Mouse (Mus musculus): Measurements from ENCODE around the gene St3gal5. TPM values are rescaled to one million over a fixed set of nuclear protein-coding genes. Genes with fewer than 3 reads are reported as not detected.
A peak's percentile ranks its signal among the peaks of the same experiment; 100 is the strongest.
"Not testable (repeated sequence)": the region's sequence is repeated elsewhere in the genome, so short reads cannot be mapped to it uniquely, and the experiment has no call there.

Gene St3gal5
- total RNA-seq, 2 experiments from 2014 or later = 162 to 163 TPM

- Histone ChIP-seq H3K4me3 (no peak overlapping the region), H3K27ac (peak overlapping the region; percentile 8; the same call in 1 of the 2 replicates)
- intact Hi-C loops (cut with DNase I) = no loop called here
- TF ChIP-seq CTCF (IDR thresholded peaks at IDR 0.05) = no peak
- no peak for DNase-seq (ENCODE audit: extremely low spot score in 1 of 2, low spot score in 2 of 2)
These were observed 42.3 kb downstream of the St3gal5 start for GRCm38 (mm10) chr6:72139508-72140193.

GRCm38 (mm10) chr6:72140371-72140770 is 43.0 kb downstream of the St3gal5 start:
- no peak overlapping the region; the same call in 1 of the 2 replicates for H3K27ac ChIP-seq
- no peak for TF ChIP-seq CTCF (IDR thresholded peaks at IDR 0.05)
- no peak overlapping the region for H3K4me3 ChIP-seq
- DNase-seq (ENCODE audit: extremely low spot score in 1 of 2, low spot score in 2 of 2) = no peak
- intact Hi-C loops (cut with DNase I) = no loop called here

- Histone ChIP-seq H3K4me3 (no peak overlapping the region), H3K27ac (no peak overlapping the region)
- no peak for DNase-seq (ENCODE audit: extremely low spot score in 1 of 2, low spot score in 2 of 2)
- no peak for TF ChIP-seq CTCF (IDR thresholded peaks at IDR 0.05)
- intact Hi-C loops (cut with DNase I) = no loop called here
These were observed 43.8 kb downstream of the St3gal5 start for GRCm38 (mm10) chr6:72141191-72141590.

GRCm38 (mm10) chr6:72142561-72142960 is 45.2 kb downstream of the St3gal5 start:
- intact Hi-C loops (cut with DNase I) = no loop called here
- Histone ChIP-seq H3K4me3 (no peak overlapping the region), H3K27ac (no peak overlapping the region)
- TF ChIP-seq CTCF (IDR thresholded peaks at IDR 0.05) = no peak
- no peak for DNase-seq (ENCODE audit: extremely low spot score in 1 of 2, low spot score in 2 of 2)

GRCm38 (mm10) chr6:72144353-72144752 is 47.0 kb downstream of the St3gal5 start:
- intact Hi-C loops (cut with DNase I) = no loop called here
- Histone ChIP-seq H3K27ac (no peak overlapping the region), H3K4me3 (no peak overlapping the region)
- TF ChIP-seq CTCF (IDR thresholded peaks at IDR 0.05) = no peak
- no peak for DNase-seq (ENCODE audit: extremely low spot score in 1 of 2, low spot score in 2 of 2)

GRCm38 (mm10) chr6:72146803-72147202 is 49.4 kb downstream of the St3gal5 start:
- no peak for TF ChIP-seq CTCF (IDR thresholded peaks at IDR 0.05)
- Histone ChIP-seq H3K27ac (no peak overlapping the region), H3K4me3 (no peak overlapping the region)
- no peak for DNase-seq (ENCODE audit: extremely low spot score in 1 of 2, low spot score in 2 of 2)
- intact Hi-C loops (cut with DNase I) = no loop called here

GRCm38 (mm10) chr6:72148721-72149120 is 51.3 kb downstream of the St3gal5 start:
- no peak overlapping the region for H3K4me3 ChIP-seq
- DNase-seq (ENCODE audit: extremely low spot score in 1 of 2, low spot score in 2 of 2) = no peak
- intact Hi-C loops (cut with DNase I) = no loop called here
- H3K27ac ChIP-seq = no peak overlapping the region
- no peak for TF ChIP-seq CTCF (IDR thresholded peaks at IDR 0.05)

- no peak for DNase-seq (ENCODE audit: extremely low spot score in 1 of 2, low spot score in 2 of 2)
- no peak overlapping the region for H3K4me3 ChIP-seq
- no peak; the same call in 1 of the 2 replicates for TF ChIP-seq CTCF (IDR thresholded peaks at IDR 0.05)
- H3K27ac ChIP-seq = no peak overlapping the region
- intact Hi-C loops (cut with DNase I) = no loop called here
These were observed 52.4 kb downstream of the St3gal5 start for GRCm38 (mm10) chr6:72149797-72150196.

GRCm38 (mm10) chr6:72152707-72153106 is 55.3 kb downstream of the St3gal5 start:
- no peak for TF ChIP-seq CTCF (IDR thresholded peaks at IDR 0.05)
- Histone ChIP-seq H3K4me3 (no peak overlapping the region), H3K27ac (no peak overlapping the region)
- intact Hi-C loops (cut with DNase I) = no loop called here
- no peak for DNase-seq (ENCODE audit: extremely low spot score in 1 of 2, low spot score in 2 of 2)

- DNase-seq (ENCODE audit: extremely low spot score in 1 of 2, low spot score in 2 of 2) = no peak
- no peak overlapping the region for H3K27ac ChIP-seq
- intact Hi-C loops (cut with DNase I) = no loop called here
- H3K4me3 ChIP-seq = no peak overlapping the region
- TF ChIP-seq CTCF (IDR thresholded peaks at IDR 0.05) = no peak
These were observed 56.1 kb downstream of the St3gal5 start for GRCm38 (mm10) chr6:72153455-72153854.

GRCm38 (mm10) chr6:72154008-72154407 is 56.6 kb downstream of the St3gal5 start:
- intact Hi-C loops (cut with DNase I) = not testable (repeated sequence)

GRCm38 (mm10) chr6:72154938-72155531 is 57.6 kb downstream of the St3gal5 start:
- no peak for TF ChIP-seq CTCF (IDR thresholded peaks at IDR 0.05)
- no peak for DNase-seq (ENCODE audit: extremely low spot score in 1 of 2, low spot score in 2 of 2)
- intact Hi-C loops (cut with DNase I) = no loop called here
- Histone ChIP-seq H3K4me3 (no peak overlapping the region), H3K27ac (no peak overlapping the region)

More at GRCm38 (mm10) chr6:72154008-72154407, 56.6 kb downstream of the St3gal5 start:
- H3K27ac ChIP-seq; DNase-seq (ENCODE audit: extremely low spot score in 1 of 2, low spot score in 2 of 2); H3K4me3 ChIP-seq: not testable (repeated sequence)

- TF ChIP-seq CTCF (IDR thresholded peaks at IDR 0.05) = no peak
- DNase-seq (ENCODE audit: extremely low spot score in 1 of 2, low spot score in 2 of 2) = no peak
- H3K4me3 ChIP-seq = no peak overlapping the region
- intact Hi-C loops (cut with DNase I) = no loop called here
- H3K27ac ChIP-seq = no peak overlapping the region
These were observed 58.3 kb downstream of the St3gal5 start for GRCm38 (mm10) chr6:72155649-72156048.
